Mouse (Mus musculus): Measurements from ENCODE around the gene Ppil1. TPM values are rescaled to one million over a fixed set of nuclear protein-coding genes. Genes with fewer than 3 reads are reported as not detected.

Ppil1 gene
- polyA plus RNA-seq, 1 experiment = 16.9 TPM

- TF ChIP-seq CTCF (IDR thresholded peaks at IDR 0.05; ENCODE audit: low read depth, low read length) = no peak
- no peak for TF ChIP-seq POLR2A (IDR thresholded peaks at IDR 0.05; ENCODE audit: borderline replicate concordance, low read depth, low read length)
- H3K4me3 ChIP-seq (ENCODE audit: insufficient read depth, low read length) = no peak overlapping the region
- H3K27ac ChIP-seq (ENCODE audit: insufficient read depth, low read depth, low read length) = no peak overlapping the region
- no peaks in the 10 kb centered on the region for H3K4me1 ChIP-seq (ENCODE audit: control insufficient read depth, insufficient read depth, low read length)
These were observed 39.1 kb upstream of the Ppil1 start for GRCm38 (mm10) chr17:29303087-29303486.

- TF ChIP-seq CTCF (IDR thresholded peaks at IDR 0.05; ENCODE audit: low read depth, low read length) (no peak), POLR2A (IDR thresholded peaks at IDR 0.05; ENCODE audit: borderline replicate concordance, low read depth, low read length) (no peak)
- Histone ChIP-seq H3K4me1 (ENCODE audit: control insufficient read depth, insufficient read depth, low read length) (no peaks in the 10 kb centered on the region), H3K4me3 (ENCODE audit: insufficient read depth, low read length) (no peak overlapping the region)
These were observed 38.2 kb upstream of the Ppil1 start for GRCm38 (mm10) chr17:29302149-29302548.

DNA sequence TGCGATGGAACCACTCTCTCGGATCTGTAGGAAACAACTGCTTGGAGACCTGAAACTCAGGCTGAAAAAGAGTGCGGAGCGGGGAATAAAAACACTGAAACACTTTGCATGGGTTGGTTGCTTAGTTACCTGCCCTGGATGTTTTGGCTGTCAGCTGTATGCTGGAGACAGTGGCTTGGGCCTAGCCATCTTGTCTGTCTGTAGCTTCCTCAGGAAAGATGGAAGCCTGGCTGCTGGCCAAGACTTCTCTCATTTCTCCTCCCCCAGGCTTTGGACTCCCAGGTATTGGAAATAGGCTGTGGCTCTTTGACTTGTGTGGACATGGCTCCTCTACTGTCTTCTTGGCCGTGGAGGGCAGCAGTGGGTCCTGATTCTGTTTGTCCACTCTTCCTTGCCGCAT is 37.4 kb upstream of the Ppil1 start:
- Histone ChIP-seq H3K27ac (ENCODE audit: insufficient read depth, low read depth, low read length) (no peak overlapping the region), H3K4me3 (ENCODE audit: insufficient read depth, low read length) (no peak overlapping the region), H3K4me1 (ENCODE audit: control insufficient read depth, insufficient read depth, low read length) (no peaks in the 10 kb centered on the region)
- TF ChIP-seq POLR2A (IDR thresholded peaks at IDR 0.05; ENCODE audit: borderline replicate concordance, low read depth, low read length) = no peak
- no peak for TF ChIP-seq CTCF (IDR thresholded peaks at IDR 0.05; ENCODE audit: low read depth, low read length)

More at GRCm38 (mm10) chr17:29302149-29302548, 38.2 kb upstream of the Ppil1 start:
- no peak overlapping the region for H3K27ac ChIP-seq (ENCODE audit: insufficient read depth, low read depth, low read length)

GRCm38 (mm10) chr17:29300926-29301325 is 36.9 kb upstream of the Ppil1 start:
- H3K27ac ChIP-seq (ENCODE audit: insufficient read depth, low read depth, low read length) = no peak overlapping the region
- no peaks in the 10 kb centered on the region for H3K4me1 ChIP-seq (ENCODE audit: control insufficient read depth, insufficient read depth, low read length)
- H3K4me3 ChIP-seq (ENCODE audit: insufficient read depth, low read length) = no peak overlapping the region
- TF ChIP-seq CTCF (IDR thresholded peaks at IDR 0.05; ENCODE audit: low read depth, low read length) = no peak
- TF ChIP-seq POLR2A (IDR thresholded peaks at IDR 0.05; ENCODE audit: borderline replicate concordance, low read depth, low read length) = no peak

GRCm38 (mm10) chr17:29299282-29299681 is 35.3 kb upstream of the Ppil1 start:
- no peak overlapping the region for H3K27ac ChIP-seq (ENCODE audit: insufficient read depth, low read depth, low read length)
- H3K4me1 ChIP-seq (ENCODE audit: control insufficient read depth, insufficient read depth, low read length) = no peaks in the 10 kb centered on the region
- no peak overlapping the region for H3K4me3 ChIP-seq (ENCODE audit: insufficient read depth, low read length)
- TF ChIP-seq POLR2A (IDR thresholded peaks at IDR 0.05; ENCODE audit: borderline replicate concordance, low read depth, low read length) (no peak), CTCF (IDR thresholded peaks at IDR 0.05; ENCODE audit: low read depth, low read length) (no peak)

DNA sequence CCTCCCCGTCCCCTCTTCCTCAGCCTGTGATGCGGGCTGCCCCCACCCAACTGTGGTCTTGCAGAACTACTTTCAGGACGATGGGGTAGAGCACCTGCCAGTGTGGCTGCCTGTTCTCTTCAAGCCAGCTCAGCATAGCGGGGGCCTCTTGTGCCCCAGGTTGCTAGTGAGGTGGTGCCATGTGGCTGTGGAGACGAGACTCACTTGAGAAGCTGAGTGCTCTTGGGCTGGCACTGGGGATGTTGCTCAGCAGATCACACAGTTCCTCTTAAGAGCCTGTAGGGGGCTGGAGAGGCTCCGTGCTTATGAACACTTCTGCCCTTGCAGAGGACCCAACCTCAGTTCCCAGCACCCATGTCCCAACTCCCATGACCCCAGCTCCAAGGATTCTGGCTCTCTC is 33.8 kb upstream of the Ppil1 start:
- Histone ChIP-seq H3K27ac (ENCODE audit: insufficient read depth, low read depth, low read length) (no peak overlapping the region), H3K4me3 (ENCODE audit: insufficient read depth, low read length) (no peak overlapping the region), H3K4me1 (ENCODE audit: control insufficient read depth, insufficient read depth, low read length) (no peaks in the 10 kb centered on the region)
- TF ChIP-seq CTCF (IDR thresholded peaks at IDR 0.05; ENCODE audit: low read depth, low read length) (0 out of 2 replicates have a peak, but pooled peaks have one; percentile 8), POLR2A (IDR thresholded peaks at IDR 0.05; ENCODE audit: borderline replicate concordance, low read depth, low read length) (no peak)

GRCm38 (mm10) chr17:29297321-29297720 is 33.3 kb upstream of the Ppil1 start:
- H3K4me1 ChIP-seq (ENCODE audit: control insufficient read depth, insufficient read depth, low read length) = no peaks in the 10 kb centered on the region
- no peak overlapping the region for H3K4me3 ChIP-seq (ENCODE audit: insufficient read depth, low read length)
- no peak for TF ChIP-seq CTCF (IDR thresholded peaks at IDR 0.05; ENCODE audit: low read depth, low read length)
- TF ChIP-seq POLR2A (IDR thresholded peaks at IDR 0.05; ENCODE audit: borderline replicate concordance, low read depth, low read length) = no peak
- no peak overlapping the region for H3K27ac ChIP-seq (ENCODE audit: insufficient read depth, low read depth, low read length)

GRCm38 (mm10) chr17:29295835-29296234 is 31.8 kb upstream of the Ppil1 start:
- no peak overlapping the region for H3K27ac ChIP-seq (ENCODE audit: insufficient read depth, low read depth, low read length)
- TF ChIP-seq CTCF (IDR thresholded peaks at IDR 0.05; ENCODE audit: low read depth, low read length) = no peak
- no peak for TF ChIP-seq POLR2A (IDR thresholded peaks at IDR 0.05; ENCODE audit: borderline replicate concordance, low read depth, low read length)
- no peak overlapping the region for H3K4me3 ChIP-seq (ENCODE audit: insufficient read depth, low read length)
- H3K4me1 ChIP-seq (ENCODE audit: control insufficient read depth, insufficient read depth, low read length) = peaks cover 6% of the 10 kb centered on the region

- peaks cover 6% of the 10 kb centered on the region for H3K4me1 ChIP-seq (ENCODE audit: control insufficient read depth, insufficient read depth, low read length)
- TF ChIP-seq CTCF (IDR thresholded peaks at IDR 0.05; ENCODE audit: low read depth, low read length) = no peak
- no peak for TF ChIP-seq POLR2A (IDR thresholded peaks at IDR 0.05; ENCODE audit: borderline replicate concordance, low read depth, low read length)
- no peak overlapping the region for H3K4me3 ChIP-seq (ENCODE audit: insufficient read depth, low read length)
- H3K27ac ChIP-seq (ENCODE audit: insufficient read depth, low read depth, low read length) = no peak overlapping the region
These were observed 30.0 kb upstream of the Ppil1 start for GRCm38 (mm10) chr17:29293807-29294605.

- Histone ChIP-seq H3K4me1 (ENCODE audit: control insufficient read depth, insufficient read depth, low read length) (peaks cover 6% of the 10 kb centered on the region), H3K4me3 (ENCODE audit: insufficient read depth, low read length) (no peak overlapping the region), H3K27ac (ENCODE audit: insufficient read depth, low read depth, low read length) (no peak overlapping the region)
- TF ChIP-seq POLR2A (IDR thresholded peaks at IDR 0.05; ENCODE audit: borderline replicate concordance, low read depth, low read length) = no peak
- no peak for TF ChIP-seq CTCF (IDR thresholded peaks at IDR 0.05; ENCODE audit: low read depth, low read length)
These were observed 29.0 kb upstream of the Ppil1 start for GRCm38 (mm10) chr17:29292996-29293395.
